Mouse (Mus musculus): Measurements from ENCODE around the gene Adamts7.

GRCm38 (mm10) chr9:90200501-90200900 is 37.6 kb downstream of the Adamts7 start:
- TF ChIP-seq CTCF (conservative IDR thresholded peaks at IDR 0.05; ENCODE audit: low read length): no peak
- no peak for TF ChIP-seq NANOG (IDR thresholded peaks at IDR 0.05; ENCODE audit: borderline replicate concordance, low read length)

Measured in E14TG2a.4 (cell line).